Mouse (Mus musculus) olfactory bulb, adult 2 months (tissue): ENCODE results near the gene 1700025G04Rik.

Experiments
- CTCF ChIP-seq: fragments of 200-500 bp; IDR thresholded peaks from 2 replicates; pipeline ENCODE4 v1.5.1; 2012; ENCODE audit warnings: low read depth, mild to moderate bottlenecking, low read length, moderate library complexity; ENCODE audit not compliant: insufficient read depth
- POLR2A ChIP-seq: fragments of 200-500 bp; IDR thresholded peaks from 2 replicates; pipeline ENCODE4 v1.6.1; 2012; ENCODE audit warnings: mild to moderate bottlenecking, low read depth, low read length, moderate library complexity; ENCODE audit not compliant: insufficient read depth

DNA sequence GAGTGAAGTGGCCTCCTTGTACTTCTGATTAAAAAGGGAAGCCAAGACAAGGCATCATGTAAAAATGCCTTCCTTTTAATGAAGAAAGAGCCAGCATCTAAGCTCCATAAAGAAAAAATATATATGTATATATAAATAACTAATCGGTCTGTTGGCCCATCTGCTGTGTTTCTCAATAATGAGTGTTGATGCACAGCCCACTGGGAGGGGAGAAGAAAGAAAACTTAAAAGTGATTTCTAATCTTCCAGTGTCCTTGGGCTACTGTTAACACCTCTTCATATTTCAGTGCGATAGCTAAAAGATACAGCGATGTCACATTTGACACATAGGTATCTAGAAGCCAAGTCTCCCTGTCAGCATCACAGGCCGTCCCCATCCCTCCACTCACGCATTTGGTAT lies 78.2 kb downstream of the 1700025G04Rik start:
- TF ChIP-seq CTCF (no peak), POLR2A (no peak)
